ENCODE assay signal across 12 mouse cellular contexts in the genomic region with DNA sequence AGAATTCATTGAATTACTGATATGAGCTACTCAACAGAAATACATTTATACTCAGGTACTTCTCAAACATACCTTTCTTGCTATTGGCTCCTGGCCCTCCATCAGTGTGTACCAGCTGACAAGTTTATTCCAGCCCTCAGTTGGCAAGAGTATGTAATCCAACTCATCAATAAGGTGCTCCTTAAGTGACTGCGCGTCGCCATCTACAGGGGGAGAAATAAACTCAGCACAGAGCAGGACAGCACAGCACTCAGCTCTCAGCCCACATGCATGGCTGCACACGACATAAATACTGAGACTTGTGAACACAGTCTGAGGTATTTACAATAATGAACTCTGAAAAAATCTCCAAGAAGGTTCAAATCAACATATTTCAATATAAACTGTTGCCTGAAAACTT. TPM values are rescaled to one million over a fixed set of nuclear protein-coding genes. Genes with fewer than 3 reads are reported as not detected.
A peak's percentile ranks its signal among the peaks of the same experiment; 100 is the strongest.
DNase-seq lines count a peak whose midpoint lies in the region; ATAC-seq and TF ChIP-seq lines count a peak whose summit lies in the region.
"Had no signal": no experiment of that assay in that cellular context is flagged by ENCODE, and none has a peak within 500 bp of the region (broad histone marks: within the 10 kb centered on the region; RNA-seq: fewer than 3 reads in every experiment).

No protein-coding gene starts in this region.

- H3K4me1 ChIP-seq in kidney, embryonic 14.5 days (ENCODE audit: control insufficient read depth, insufficient read depth, low read length), result no peaks in the 10 kb centered on the region
- no peaks in the 10 kb centered on the region for H3K4me1 ChIP-seq in stomach, postnatal 0 days (replicated peaks; ENCODE audit: control insufficient read depth, insufficient read depth)
- H3K4me1 ChIP-seq: embryonic facial prominence, embryonic 13.5 days had no signal

- 70% methylated on average over 4 of the region's 4 CpGs for WGBS in kidney, embryonic 14.5 days
- 67% methylated on average over 4 of the region's 4 CpGs for WGBS in stomach, postnatal 0 days

- ATAC-seq in kidney, embryonic 14.5 days (ENCODE audit: low FRiP score, low TSS enrichment), result 0 out of 2 replicates have a peak, but pooled peaks have one; percentile 57
- ATAC-seq in stomach, postnatal 0 days (ENCODE audit: low FRiP score, low TSS enrichment), result no peak

- H3K9ac ChIP-seq in kidney, embryonic 14.5 days (ENCODE audit: low read depth, low read length), result no peak overlapping the region
- no peak overlapping the region for H3K9ac ChIP-seq in stomach, postnatal 0 days (ENCODE audit: low read length)
- H3K9ac ChIP-seq: embryonic facial prominence, embryonic 13.5 days had no signal

- no peak overlapping the region for H3K4me2 ChIP-seq in kidney, embryonic 14.5 days (replicated peaks; ENCODE audit: low read depth, low read length)
- H3K4me2 ChIP-seq in stomach, postnatal 0 days (replicated peaks; ENCODE audit: low read depth), result no peak overlapping the region
- H3K4me2 ChIP-seq: embryonic facial prominence, embryonic 13.5 days had no signal

- no peak for DNase-seq in kidney, adult 8-10 months
- peak; percentile 40 for DNase-seq in thymus, postnatal 4 days
- DNase-seq in thymus, postnatal 10 days (ENCODE audit: low spot score in 2 of 2), result no peak
- peak; percentile 42 for DNase-seq in embryo, embryonic 10.5 days (ENCODE audit: low spot score)
- no peak for DNase-seq in stomach, postnatal 0 days (ENCODE audit: low spot score)
- no peak for DNase-seq in left cerebral cortex, adult 11 months (ENCODE audit: low spot score)
- DNase-seq in urinary bladder, adult 18-20 months (ENCODE audit: low spot score in 2 of 2), result no peak
- DNase-seq: adrenal gland, adult 2 months; kidney, postnatal 4 days; thymus, postnatal 25 days had no signal

- no peak overlapping the region for H3K4me3 ChIP-seq in kidney, embryonic 14.5 days (ENCODE audit: low read length)
- H3K4me3 ChIP-seq in stomach, postnatal 0 days (ENCODE audit: low read depth, low read length), result no peak overlapping the region
- H3K4me3 ChIP-seq: embryonic facial prominence, embryonic 13.5 days had no signal

- H3K36me3 ChIP-seq in kidney, embryonic 14.5 days (ENCODE audit: control insufficient read depth, insufficient read depth, low read length), result peaks cover 45% of the 10 kb centered on the region
- no peaks in the 10 kb centered on the region; the same call in 1 of the 2 replicates for H3K36me3 ChIP-seq in stomach, postnatal 0 days (ENCODE audit: control insufficient read depth, insufficient read depth, low read length)

- H3K9me3 ChIP-seq in kidney, embryonic 14.5 days (ENCODE audit: control insufficient read depth, low read length), result no peaks in the 10 kb centered on the region
- no peaks in the 10 kb centered on the region for H3K9me3 ChIP-seq in stomach, postnatal 0 days (ENCODE audit: control insufficient read depth, low read length)
- H3K9me3 ChIP-seq: embryonic facial prominence, embryonic 13.5 days had no signal

- TF ChIP-seq CTCF in stomach, postnatal 0 days (IDR thresholded peaks at IDR 0.05; ENCODE audit: low read depth), result peak; percentile 56

- no peak for TF ChIP-seq EP300 in stomach, postnatal 0 days (optimal IDR thresholded peaks at IDR 0.05)

- no peak overlapping the region for H3K27ac ChIP-seq in kidney, embryonic 14.5 days (ENCODE audit: low read depth, low read length)
- no peak overlapping the region for H3K27ac ChIP-seq in stomach, postnatal 0 days (replicated peaks)
- H3K27ac ChIP-seq: embryonic facial prominence, embryonic 13.5 days had no signal

- no peaks in the 10 kb centered on the region for H3K27me3 ChIP-seq in kidney, embryonic 14.5 days (ENCODE audit: control insufficient read depth, insufficient read depth, low read length)
- no peaks in the 10 kb centered on the region for H3K27me3 ChIP-seq in stomach, postnatal 0 days (ENCODE audit: control insufficient read depth, insufficient read depth, low read length)
- H3K27me3 ChIP-seq: embryonic facial prominence, embryonic 13.5 days had no signal

RNA-seq across cellular contexts. Expression of a gene that starts 21.0 kb away (rescaled TPM):
- polyA plus RNA-seq in kidney, embryonic 14.5 days (2014; fragmentation: Nextera tagmentation; extraction: Ambion mirVana), result 73.9 and 84.1 TPM in 2 replicates
- 55.7 and 55.9 TPM in 2 replicates for polyA plus RNA-seq in stomach, postnatal 0 days (2015; fragmentation: Nextera tagmentation; extraction: Ambion mirVana)

Comparison
In these comparisons a context has a peak if more than half of its experiments do, and no peak if none do; other contexts are left out.
1. DNase-seq: peak in thymus, postnatal 4 days (single experiment) and embryo, embryonic 10.5 days (single experiment); none in kidney, adult 8-10 months (0 of 2), thymus, postnatal 10 days (0 of 2), stomach, postnatal 0 days (single experiment), left cerebral cortex, adult 11 months (single experiment) and urinary bladder, adult 18-20 months (0 of 2).